Mouse (Mus musculus) lung, postnatal 14 days (tissue): Measurements from ENCODE around the gene Polr3f.

Experiments used
- DNase-seq: peaks from one replicate; pipeline ENCODE4 v3.0.0; 2021

Polr3f gene

DNA sequence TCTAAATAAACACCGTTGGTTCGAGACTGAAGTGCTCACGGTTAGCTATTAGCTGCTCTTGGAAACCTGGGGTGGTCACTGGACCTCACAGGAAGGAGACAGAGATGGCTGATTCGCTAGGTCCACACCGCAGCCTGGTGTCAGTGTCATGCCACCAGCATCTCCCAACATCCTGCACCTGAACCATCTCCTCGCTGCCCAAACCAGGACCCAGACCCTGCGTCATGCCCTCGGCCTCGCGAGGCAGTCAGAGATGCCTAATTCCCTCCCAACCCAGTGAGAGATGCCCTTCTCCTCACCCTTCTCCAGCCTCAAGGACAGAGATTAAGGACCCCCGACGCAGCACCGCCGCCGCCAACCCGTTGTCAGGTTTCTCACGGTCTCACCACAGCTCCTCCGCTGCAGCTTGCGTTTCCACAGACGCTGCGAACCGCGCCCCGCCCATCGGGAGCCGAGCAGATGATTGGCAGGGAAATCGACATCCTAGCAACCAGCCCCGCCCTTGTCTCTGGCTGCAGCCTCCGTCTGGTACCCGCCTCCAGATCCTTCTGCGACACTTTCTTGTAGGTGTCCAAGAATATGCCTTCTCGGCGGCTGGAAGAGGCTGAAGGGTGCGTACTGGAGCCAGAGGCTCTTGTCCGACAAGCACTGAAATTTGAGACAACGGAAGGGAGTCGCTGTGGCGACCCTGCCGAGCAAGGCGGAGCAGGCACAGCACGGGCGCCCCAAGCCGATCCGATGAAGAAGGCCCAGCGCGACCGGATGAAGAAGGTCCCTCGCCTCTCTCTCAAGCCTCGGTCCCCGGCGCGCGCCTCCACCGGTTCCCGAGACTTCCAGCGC, at the start of gene Polr3f, which contains the start of gene Dzank1:
Gene Polr3f (plus strand): TSS at position 738 of the 840 bp plus-strand sequence.
Gene Dzank1 (minus strand): TSS at position 434 of the 840 bp plus-strand sequence.
- peak; percentile 96 for DNase-seq

DNA sequence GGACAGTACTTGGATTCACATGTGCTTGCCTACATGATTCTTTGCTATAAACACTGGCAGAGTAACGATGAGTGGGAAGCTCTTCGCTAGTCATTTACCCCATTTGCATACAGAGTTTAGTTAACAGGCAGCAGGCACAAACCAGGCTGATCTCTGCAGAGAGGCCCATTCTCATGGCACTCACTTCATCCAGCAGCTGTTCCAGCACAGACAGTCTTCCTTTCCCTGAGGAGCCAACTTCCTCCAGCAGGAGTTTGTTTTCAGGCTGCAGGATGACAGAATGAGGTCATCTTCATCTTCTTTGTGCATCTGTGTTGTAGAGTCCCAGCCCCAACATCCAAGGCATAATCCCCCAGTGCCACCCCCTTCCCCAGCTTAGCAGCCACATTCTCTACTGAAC, 48.1 kb upstream of the Polr3f start:
- DNase-seq, result no peak

DNA sequence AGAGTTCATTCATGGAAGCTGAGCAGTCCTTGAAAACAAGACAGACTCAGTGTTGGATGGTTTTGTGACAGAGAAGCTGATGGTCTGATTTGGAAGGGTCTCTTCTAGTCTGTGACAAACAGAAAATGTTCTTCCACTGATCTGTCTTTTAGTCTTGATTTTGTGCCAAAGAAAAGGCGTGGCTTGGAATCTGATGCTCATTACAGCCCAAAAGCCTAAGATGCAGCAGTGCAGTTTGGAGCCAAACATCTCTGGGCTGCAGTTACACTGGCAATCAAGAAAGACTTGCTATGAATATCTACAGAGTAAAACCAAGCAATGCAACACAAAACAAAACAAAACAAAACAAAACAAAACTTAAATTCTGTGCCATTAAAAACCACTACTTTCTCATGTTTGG, 43.4 kb upstream of the Polr3f start:
- DNase-seq, result no peak

DNA sequence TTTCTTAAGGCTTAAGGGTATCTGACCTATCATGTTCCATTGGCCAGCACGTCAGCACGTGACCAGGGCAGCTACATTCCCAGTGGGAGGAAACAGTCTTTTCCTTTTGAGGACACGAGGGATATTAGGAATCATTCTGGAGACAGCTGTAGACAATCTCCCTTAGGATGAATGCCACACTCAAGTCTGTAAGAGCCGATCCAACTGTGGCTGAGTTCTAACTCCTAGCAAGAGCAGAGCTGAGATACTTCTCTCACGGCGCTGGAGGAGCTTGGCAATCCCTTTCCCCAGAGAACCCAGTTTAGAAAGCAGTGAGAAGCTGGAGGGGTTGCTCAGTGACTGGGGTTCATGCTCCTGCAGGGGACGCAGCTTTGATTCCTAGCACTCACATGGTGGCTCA, 42.1 kb upstream of the Polr3f start:
- no peak for DNase-seq

DNA sequence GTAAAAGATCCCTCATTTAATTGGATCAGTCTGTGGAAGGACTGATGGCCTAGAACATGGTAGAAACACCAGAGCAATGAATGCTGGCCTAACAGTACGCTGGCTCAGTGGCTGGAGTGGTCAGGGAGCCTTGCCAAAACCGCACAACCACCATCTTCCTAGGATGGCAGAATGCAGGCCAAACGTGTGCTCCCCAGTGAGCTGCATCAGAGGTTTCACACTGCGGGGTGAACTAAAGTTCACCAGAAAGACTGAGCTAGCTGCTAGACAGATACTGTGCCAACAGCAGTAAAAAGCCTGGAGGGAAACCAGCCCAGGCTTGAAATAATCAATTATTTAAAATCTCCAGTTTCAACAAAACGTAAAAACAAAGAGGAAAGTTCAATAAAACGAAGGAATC, 40.0 kb upstream of the Polr3f start:
- no peak for DNase-seq

DNA sequence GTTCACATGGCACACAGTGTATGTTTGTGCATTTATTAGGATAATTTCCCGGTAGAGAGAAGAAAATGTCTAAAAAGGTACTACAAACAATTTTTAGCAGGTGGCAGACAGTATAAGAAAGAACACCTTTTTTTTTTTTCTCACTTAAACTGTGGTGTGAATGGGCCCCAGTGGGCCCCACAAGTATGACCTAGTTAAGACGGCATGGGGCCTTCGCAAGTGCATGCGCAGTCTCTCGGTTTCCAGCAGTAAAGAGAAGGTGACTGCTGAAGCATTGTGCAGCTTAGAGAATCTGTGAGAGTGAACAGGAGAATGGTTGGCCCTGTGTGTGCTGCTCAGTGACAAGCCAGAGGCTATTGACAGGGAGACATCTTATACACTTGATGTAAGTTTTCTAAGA, 38.2 kb upstream of the Polr3f start:
- DNase-seq, result no peak

DNA sequence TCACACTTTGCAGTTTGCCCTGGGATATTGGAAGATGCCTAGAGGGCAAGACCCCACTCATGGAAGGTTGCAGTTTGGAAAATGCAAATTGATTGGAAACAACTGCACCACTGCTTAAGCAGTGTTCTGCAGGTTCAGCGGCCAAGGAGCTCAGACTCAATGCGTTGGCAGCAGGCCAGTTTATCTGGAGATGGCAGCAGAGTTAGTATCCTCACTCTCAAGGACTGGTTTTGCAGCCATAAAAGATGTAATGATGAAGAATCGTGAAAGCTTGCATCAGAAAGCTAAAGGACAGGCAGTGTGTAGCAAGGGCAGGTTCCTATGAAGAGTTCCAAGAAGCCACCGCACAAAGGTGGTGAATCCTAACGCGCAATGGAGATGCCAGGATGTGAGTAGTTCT, 25.4 kb upstream of the Polr3f start:
- no peak for DNase-seq

DNA sequence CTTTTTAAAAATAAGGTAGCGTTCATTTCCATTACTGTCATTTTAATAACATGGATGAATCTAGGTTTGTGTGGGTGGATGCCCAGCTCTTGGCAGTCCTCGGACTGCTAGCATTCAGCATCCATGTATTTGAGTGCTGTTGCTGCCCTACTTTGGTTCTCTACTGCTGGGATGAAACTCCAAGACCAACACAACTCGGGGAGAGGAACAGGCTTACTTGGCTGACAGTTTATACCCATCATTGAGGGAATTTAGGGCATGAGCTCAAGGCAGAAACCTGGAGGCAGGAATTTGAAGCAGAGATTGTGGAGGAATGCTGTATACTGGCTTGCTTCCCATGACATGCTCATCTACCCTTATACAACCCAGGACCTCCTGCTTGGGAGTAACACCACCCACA, 12.9 kb upstream of the Polr3f start:
- no peak for DNase-seq

DNA sequence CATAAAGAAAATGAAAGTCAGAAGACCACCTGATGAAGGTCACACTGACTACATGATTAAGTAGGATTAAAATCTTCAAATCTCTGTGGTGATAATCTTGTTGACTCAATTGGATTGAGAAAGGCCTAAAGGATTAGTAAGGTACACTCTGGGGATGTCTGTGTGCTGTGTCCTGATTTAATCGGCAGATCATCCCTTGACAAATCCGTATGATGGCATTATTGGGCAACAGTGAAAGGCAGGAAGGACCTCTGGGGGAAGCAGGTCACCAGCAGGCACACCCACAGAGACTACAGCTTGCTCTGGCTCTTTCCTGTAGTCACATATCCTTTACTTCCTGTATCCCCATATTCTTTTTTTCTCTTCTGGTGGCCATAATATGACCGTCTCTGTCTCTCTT, 7.7 kb upstream of the Polr3f start:
- DNase-seq, result no peak

DNA sequence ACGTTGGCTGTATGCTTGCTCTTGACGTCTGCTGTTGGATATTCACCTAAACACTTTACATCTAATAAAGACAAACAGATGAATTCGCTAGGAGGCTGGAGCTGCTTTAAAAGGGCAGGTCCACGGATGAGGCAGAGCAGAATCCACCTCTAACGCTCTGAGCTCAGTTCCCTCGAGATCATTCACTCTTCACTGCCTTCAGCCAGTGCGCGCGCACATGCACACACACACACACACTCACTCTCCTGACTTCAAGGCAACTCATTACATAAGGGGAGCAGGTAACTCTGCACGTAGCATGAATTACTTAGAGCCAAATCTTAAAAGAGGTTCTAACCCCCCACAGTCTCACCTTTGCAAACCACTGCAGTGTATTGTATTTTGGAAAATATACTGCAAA, 1.7 kb upstream of the Polr3f start:
- DNase-seq, result no peak

DNA sequence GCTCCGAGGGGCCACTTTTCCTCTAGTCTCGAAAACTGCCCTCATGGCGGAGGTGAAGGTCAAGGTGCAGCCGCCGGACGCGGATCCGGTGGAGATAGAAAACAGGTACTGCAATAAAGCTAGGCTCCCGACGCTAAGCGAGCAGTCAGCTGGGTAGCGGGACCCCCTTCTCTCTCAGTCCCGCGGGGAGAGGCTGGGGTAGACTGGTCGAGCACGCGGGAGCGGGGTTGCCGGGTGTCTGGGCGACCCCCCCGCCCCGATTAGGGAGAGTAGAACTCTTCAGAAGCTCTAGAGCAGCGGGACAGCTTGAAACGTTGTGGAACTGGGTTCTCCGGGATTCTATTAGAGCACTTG, 280 bp downstream of the Polr3f start:
- DNase-seq, result no peak

DNA sequence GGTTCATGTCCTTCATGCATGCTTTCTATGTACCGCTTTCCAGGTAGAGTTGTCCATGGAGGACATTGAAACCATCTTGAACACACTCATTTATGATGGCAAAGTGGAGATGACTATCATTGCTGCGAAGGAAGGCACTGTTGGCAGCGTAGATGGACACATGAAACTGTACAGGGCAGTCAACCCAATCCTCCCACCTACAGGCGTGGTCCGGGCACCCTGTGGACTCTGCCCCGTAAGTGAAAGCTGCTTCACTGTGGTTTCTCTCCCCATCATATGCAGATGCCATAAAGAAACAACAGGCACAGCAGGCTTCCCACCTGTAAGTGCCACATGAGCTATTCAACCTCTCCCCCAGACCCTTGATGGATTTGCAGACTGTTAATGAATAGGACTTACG, 9.6 kb downstream of the Polr3f start:
- DNase-seq, result no peak

DNA sequence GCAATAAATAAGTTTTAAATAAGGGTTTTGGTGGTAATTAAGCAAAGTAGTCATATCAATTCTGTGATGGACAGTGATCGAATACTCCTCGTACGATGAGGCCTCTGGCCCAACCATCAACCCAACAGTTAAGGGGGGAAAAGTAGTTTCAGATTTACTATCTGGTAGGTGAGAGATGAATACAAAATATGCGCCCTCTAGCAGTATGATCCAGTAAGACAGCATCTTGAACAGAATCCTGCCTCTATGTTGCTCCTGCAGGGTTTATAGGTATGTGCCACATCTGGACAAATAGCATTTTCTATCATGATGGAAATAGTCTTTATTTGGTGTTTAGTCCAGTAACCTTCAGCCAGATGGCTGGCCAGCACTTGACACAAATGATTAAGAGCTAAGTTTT, 13.7 kb downstream of the Polr3f start:
- DNase-seq, result no peak

DNA sequence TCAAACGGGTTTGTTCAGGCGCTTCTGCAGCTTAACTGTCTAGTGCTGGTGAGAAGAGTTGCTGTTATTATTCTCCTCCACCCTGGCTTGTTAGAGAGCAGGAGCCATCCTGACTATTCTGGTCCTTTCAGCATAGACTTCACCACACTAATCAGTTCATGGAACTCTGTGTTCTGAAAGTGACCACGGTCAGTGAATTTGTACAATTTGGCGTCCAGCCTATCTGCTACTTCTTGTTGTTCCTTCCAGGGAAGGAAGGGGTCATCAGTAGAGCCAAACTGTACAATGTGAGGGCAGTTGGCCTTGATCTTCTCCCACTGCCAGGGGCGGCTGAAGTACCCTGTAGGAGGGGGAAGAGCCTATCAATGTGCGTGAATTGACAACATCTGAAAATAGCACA, 16.2 kb downstream of the Polr3f start:
- no peak for DNase-seq

DNA sequence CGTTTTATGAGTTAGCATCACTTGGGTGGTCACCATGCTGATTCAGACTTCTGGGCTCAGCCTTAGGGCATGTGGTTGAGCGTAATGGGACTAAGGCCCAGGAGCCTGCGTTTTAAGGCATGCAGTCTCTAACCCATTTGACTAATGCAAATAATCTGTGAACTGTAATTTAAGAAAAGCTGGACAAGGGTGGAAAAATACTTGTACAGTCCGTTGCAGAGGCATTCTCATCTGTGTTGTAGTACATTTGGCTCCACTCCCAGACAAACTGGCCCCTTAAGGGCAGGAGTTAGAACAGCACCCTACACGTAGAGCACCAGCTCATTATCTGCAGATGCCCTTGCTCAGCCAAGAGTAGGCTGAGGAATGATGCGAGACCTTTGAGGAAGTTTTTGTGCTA, 17.1 kb downstream of the Polr3f start:
- peak; percentile 11 for DNase-seq

DNA sequence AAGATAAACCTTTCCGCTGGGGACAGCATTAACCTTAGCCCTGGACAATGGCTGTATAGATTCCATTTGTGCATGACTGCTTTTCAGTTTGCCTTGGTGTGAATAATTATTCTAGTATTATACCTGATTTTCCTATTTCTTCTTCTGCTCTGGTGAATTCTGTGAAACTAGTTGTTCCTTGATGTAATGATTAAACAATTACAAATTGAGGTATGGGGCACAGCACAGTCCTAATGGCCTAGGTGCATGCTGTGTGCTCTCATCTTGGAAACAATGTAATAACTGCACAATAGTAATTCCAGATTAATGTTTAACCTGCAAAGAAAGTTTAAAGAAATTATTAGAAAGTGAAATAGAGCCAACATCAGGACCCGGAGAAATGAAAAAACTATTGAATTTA, 17.5 kb downstream of the Polr3f start:
- DNase-seq, result no peak

DNA sequence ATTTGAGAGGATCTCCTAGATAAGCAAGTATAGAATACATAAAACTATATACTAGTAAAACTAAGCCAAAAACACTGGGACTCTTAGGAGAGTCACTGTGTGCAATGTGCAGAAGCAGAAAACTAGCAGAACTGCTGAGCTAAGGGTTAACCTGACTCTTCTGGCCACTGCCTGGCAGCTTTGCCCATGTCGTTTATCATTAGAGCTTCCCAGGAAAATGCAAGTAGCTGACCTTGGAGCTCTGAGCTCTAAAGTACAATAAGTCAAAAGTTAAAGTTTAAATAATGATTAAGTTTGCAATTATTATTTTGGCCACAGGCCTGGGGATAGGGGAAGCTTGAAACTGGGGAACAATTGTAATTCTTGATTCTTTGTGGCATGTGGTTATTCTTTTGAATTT, 18.0 kb downstream of the Polr3f start:
- no peak for DNase-seq

DNA sequence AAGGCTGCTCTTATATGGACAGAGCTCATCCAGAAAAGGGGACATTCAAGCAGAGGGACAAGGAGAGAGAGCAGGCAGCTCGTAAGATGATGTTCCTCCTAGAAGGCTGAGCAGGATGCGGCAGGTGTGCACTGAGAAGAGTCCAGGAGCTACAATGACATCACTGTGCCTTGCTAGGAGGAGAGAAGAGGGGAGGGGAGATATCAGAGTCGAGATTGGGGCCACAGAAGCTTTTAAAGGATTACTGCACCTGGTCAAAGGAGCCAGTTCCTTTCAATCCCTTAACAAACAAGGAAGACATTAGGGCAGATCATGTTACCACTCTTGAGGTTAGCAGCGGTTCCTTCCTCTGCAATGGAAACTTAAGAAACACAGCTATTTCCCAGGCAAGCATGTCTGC, 20.0 kb downstream of the Polr3f start:
- no peak for DNase-seq

DNA sequence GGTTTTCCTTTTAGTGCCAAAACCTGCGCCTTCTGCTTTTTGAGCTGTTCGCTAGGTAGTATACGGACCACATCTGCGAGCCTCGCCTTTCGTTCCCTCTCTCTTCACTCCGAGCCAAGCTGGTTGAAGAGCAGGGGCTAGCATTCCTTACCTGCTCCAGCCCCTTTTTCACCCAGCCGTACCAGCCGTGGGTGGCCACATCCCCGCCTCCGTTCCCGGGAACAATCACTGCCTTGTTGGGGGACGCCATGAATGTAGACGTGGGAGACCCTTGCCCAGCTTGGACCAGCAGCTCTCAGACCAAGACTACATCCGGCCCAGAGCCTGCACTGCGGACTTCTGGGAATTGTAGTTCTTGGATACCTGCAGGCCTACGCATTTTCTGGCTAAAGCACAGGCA, 23.0 kb downstream of the Polr3f start, which contains the start of gene Rbbp9:
Gene Rbbp9 (minus strand): TSS at position 341 of the 400 bp plus-strand sequence.
- peak; percentile 44 for DNase-seq

DNA sequence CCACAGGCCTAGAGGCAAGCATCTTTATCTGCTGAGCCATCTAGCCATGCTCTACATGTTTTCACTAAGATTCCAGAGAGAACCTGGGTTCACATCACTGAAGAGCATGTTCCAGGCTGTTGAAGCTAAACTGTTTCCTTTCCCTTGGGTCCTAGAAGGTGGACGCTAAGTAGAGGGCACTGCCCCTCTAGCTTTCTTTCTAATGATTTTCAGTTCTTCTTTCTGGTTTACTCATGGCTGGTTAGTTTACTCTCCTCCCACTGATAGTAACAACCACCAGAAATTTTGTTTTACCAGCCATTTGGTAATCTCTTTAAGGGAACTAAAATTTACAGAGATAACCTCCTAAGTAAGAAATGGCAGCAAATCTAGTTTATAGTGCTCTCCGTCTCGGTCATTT, 26.4 kb downstream of the Polr3f start:
- DNase-seq, result no peak

DNA sequence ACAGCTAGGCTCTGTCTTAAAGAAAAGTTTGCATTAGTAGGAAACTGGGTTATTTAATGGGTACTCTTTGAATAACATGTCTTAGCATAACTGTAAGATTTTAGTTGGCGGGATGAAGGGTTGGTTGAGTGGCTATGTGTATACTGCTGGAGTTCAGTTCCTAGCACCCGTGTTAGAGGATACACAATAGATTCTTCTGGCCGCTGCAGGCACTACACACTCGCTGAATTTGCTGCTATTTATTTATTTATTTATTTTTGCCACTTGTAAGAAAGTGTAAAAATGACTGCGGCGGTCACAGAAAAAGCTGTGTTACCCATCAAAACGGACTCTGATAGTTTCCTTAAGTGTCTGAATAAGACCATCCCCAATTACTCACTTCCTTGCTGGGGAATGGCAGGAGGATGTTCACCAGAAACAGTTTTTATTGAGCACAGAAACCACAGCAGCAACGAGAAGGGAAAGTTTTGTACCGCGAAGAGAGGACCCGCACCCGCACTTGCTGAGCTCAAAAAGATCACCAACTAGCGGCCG, 27.8 kb downstream of the Polr3f start:
- no peak for DNase-seq

DNA sequence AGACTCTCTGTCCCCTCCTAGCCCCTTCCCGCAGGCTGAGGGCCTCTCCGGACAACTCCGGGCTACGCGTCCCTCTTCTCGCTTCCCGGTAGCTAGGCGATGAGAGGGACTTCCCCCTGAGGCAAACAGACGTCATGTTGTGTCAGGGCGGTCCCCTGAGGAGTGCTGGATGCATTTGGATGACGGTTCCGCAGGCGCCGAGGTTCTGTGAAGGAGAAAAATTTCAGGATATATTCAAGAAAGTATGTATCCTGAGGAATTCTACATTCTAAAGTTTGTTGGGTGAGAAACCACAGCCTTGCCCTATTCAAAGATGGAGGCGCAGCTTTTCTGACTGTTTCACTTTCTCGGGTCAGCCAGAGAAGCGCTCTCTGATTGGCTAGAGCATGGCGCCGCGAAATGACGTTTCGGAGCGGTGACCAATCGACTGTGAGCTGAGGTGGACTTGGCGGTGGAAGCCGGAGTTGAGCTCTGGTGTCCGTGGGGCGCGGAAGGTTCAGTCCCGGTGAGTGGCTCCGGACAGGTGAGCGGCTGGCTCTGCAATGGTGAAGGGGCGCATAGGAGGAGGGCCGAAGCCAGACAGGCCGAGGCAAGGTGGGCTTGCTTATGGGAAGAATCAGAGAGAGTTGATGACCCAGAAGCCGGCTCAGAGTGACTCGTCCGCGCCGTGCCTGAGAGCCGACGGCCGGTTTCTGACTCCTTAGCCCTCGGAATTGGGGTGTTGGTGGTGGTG, 28.5 kb downstream of the Polr3f start, which contains the start of gene Sec23b:
Gene Sec23b (plus strand): TSS at position 410 of the 733 bp plus-strand sequence.
- peak; percentile 96 for DNase-seq

DNA sequence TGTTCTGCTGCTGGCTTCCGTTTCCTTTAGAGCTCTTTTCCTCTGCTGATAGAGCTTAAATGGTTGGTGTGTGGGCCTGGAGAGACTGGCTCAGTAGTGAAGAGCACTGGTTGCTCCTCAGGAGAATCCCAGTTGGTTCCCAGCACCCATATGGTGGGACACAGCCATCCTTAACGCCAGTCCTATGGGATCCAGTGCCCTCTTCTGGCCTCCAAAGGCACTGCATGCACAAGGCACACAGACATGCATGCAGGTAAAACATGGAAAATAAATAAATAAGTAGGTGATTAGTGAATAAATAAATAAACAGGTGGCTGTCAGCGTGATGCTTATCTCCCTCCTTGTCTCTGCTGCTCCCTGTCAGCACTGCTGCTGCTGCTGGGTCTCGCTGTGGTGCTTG, 61.2 kb downstream of the Polr3f start:
- no peak for DNase-seq
